8 mouse cellular contexts compared by ENCODE assay signal in genomic region chr5:114569918-114570670, GRCm38 (mm10). TPM values are rescaled to one million over a fixed set of nuclear protein-coding genes. Genes with fewer than 3 reads are reported as not detected.
DNase-seq lines count a peak whose midpoint lies in the region; ATAC-seq lines count a peak whose summit lies in the region.

No protein-coding gene starts in this region.

- no peaks in the 10 kb centered on the region for H3K9me3 ChIP-seq in forebrain, embryonic 13.5 days (replicated peaks)
- no peaks in the 10 kb centered on the region for H3K9me3 ChIP-seq in lung, embryonic 16.5 days (ENCODE audit: control insufficient read depth, low read length)

- peak overlapping the region; percentile 83 for H3K4me3 ChIP-seq in forebrain, embryonic 13.5 days
- peak overlapping the region; percentile 66 for H3K4me3 ChIP-seq in lung, embryonic 16.5 days (ENCODE audit: low read length)

- H3K4me2 ChIP-seq in forebrain, embryonic 13.5 days: peak overlapping the region; percentile 89
- peak overlapping the region; percentile 99 for H3K4me2 ChIP-seq in lung, embryonic 16.5 days (ENCODE audit: low read depth, low read length)

- peak; percentile 4; the same call in 1 of the 2 replicates for ATAC-seq in forebrain, embryonic 13.5 days
- peak; percentile 35 for ATAC-seq in lung, embryonic 16.5 days (ENCODE audit: low read depth)

- H3K36me3 ChIP-seq in forebrain, embryonic 13.5 days (ENCODE audit: poor library complexity, severe bottlenecking): no peaks in the 10 kb centered on the region
- H3K36me3 ChIP-seq in lung, embryonic 16.5 days (ENCODE audit: control insufficient read depth, insufficient read depth, low read length): no peaks in the 10 kb centered on the region

- WGBS in forebrain, embryonic 13.5 days: 19% methylated on average over 13 of the region's 16 CpGs
- 44% methylated on average over 8 of the region's 16 CpGs for WGBS in lung, embryonic 16.5 days

- peak; percentile 43 for DNase-seq in kidney, adult 18-20 months
- DNase-seq in kidney, postnatal 10 days: no peak
- peak; percentile 75 for DNase-seq in heart, postnatal 4 days
- DNase-seq in layer of hippocampus, postnatal 14 days (ENCODE audit: low spot score in 2 of 2): peak; percentile 76 to 87
- DNase-seq in right cerebral cortex, postnatal 14 days: peak; percentile 64
- no peak for DNase-seq in thymus, postnatal 14 days

- peak overlapping the region; percentile 80 for H3K9ac ChIP-seq in forebrain, embryonic 13.5 days
- H3K9ac ChIP-seq in lung, embryonic 16.5 days (ENCODE audit: low read length): peak overlapping the region; percentile 51; the same call in 1 of the 2 replicates

- H3K27me3 ChIP-seq in forebrain, embryonic 13.5 days: peaks cover 31% of the 10 kb centered on the region
- peaks cover 15% of the 10 kb centered on the region for H3K27me3 ChIP-seq in lung, embryonic 16.5 days (ENCODE audit: control insufficient read depth, insufficient read depth, low read depth, low read length)

- peaks cover 82% of the 10 kb centered on the region for H3K4me1 ChIP-seq in forebrain, embryonic 13.5 days
- H3K4me1 ChIP-seq in lung, embryonic 16.5 days (replicated peaks; ENCODE audit: control insufficient read depth, insufficient read depth, low read length): peaks cover 60% of the 10 kb centered on the region

- H3K27ac ChIP-seq in forebrain, embryonic 13.5 days: peak overlapping the region; percentile 91; the same call in 1 of the 2 replicates
- no peak overlapping the region for H3K27ac ChIP-seq in lung, embryonic 16.5 days (ENCODE audit: low read length)

RNA-seq across cellular contexts. Expression of gene Fam222a, which starts 2.3 kb away (rescaled TPM):
- 4.8 and 4.9 TPM in 2 replicates for polyA plus RNA-seq in forebrain, embryonic 13.5 days (2015; fragmentation: Nextera tagmentation; extraction: Ambion mirVana)
- 1 to 10 TPM; 6.0 to 7.0 TPM for total RNA-seq in heart, postnatal 4 days (2021)
- 1 to 10 TPM; 7.6 to 7.8 TPM for total RNA-seq in layer of hippocampus, postnatal 14 days (2021)
- polyA plus RNA-seq in lung, embryonic 16.5 days (2015; fragmentation: Nextera tagmentation; extraction: Ambion mirVana): 2.2 and 2.3 TPM in 2 replicates

Comparison
In these comparisons a context has a peak if more than half of its experiments do, and no peak if none do; other contexts are left out.
1. DNase-seq: peak in kidney, adult 18-20 months (single experiment), heart, postnatal 4 days (single experiment), layer of hippocampus, postnatal 14 days (2 of 2) and right cerebral cortex, postnatal 14 days (single experiment); none in kidney, postnatal 10 days (single experiment) and thymus, postnatal 14 days (single experiment).